Mouse (Mus musculus) forebrain, embryonic 12.5 days (tissue): Measurements from ENCODE around the gene Taok3. TPM values are rescaled to one million over a fixed set of nuclear protein-coding genes. Genes with fewer than 3 reads are reported as not detected.

Experiments
- ATAC-seq: fragments of 200-750 bp; cut with Nextera tagmentation; 2 replicates; pipeline ENCODE4 v1.8.0; 2017; ENCODE audit warnings: moderate TSS enrichment; ENCODE audit not compliant: low FRiP score
- H3K27ac ChIP-seq: fragments of 300-500 bp; sonication (generic); 2 replicates; pipeline ENCODE4 v1.5.1; 2016; ENCODE audit warnings: mild to moderate bottlenecking
- H3K27me3 ChIP-seq: fragments of 300-500 bp; sonication (generic); 2 replicates; pipeline ENCODE4 v1.6.1; 2016; ENCODE audit warnings: mild to moderate bottlenecking
- H3K36me3 ChIP-seq: fragments of 300-500 bp; sonication (generic); replicated peaks from 2 replicates; pipeline ENCODE4 v1.6.1; 2016; ENCODE audit warnings: mild to moderate bottlenecking
- H3K4me1 ChIP-seq: fragments of 300-500 bp; sonication (generic); 2 replicates; pipeline ENCODE4 v1.6.1; 2016
- H3K4me2 ChIP-seq: fragments of 300-500 bp; sonication (generic); 2 replicates; pipeline ENCODE4 v1.6.1; 2016; ENCODE audit warnings: mild to moderate bottlenecking, moderate library complexity
- H3K4me3 ChIP-seq: fragments of 300-500 bp; sonication (generic); replicated peaks from 2 replicates; pipeline ENCODE4 v1.5.1; 2016; ENCODE audit warnings: mild to moderate bottlenecking
- H3K9ac ChIP-seq: fragments of 300-500 bp; sonication (generic); 2 replicates; pipeline ENCODE4 v1.6.1; 2016; ENCODE audit warnings: mild to moderate bottlenecking
- H3K9me3 ChIP-seq: fragments of 300-500 bp; sonication (generic); 2 replicates; pipeline ENCODE4 v1.6.1; 2016
- WGBS: fragments of 180-500 bp; shearing (Covaris S2); methylation state at CpG from one replicate; pipeline ENCODE4 v1.1.7; 2016; 5-methylcytosine and 5-hydroxymethylcytosine counted together
- polyA plus RNA-seq: library from polyadenylated mRNA; unstranded; fragments of >200 nt; fragmentation: Nextera tagmentation; extraction: Ambion mirVana; gene quantifications from 2 replicates; pipeline ENCODE4 v1.2.1, GENCODE M21; 2016

Taok3 gene
- polyA plus RNA-seq, 1 experiment from 2014 or later = 24.8 TPM

DNA sequence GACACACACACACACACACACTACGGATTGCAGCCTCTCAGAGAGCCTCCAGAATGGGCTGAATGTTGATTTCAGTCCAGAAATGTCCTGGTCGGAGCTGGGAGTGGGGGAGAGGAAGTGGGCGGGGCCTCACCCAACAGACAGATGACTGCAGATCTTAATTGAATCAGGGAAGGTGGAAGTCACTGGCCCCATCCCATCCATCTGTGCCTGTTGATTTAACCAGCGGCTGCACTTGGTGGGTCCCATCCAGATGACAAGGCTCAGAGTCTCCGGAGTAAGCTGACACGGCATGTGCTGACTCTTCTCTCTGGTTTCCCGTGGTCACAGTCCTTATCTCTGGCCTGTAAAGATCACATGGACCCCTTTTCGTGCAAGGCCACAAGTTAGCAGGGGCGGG lies 15.9 kb downstream of the Taok3 start:
- Histone ChIP-seq H3K9ac (no peak overlapping the region), H3K27ac (no peak overlapping the region), H3K27me3 (no peaks in the 10 kb centered on the region), H3K4me1 (peaks cover 15% of the 10 kb centered on the region), H3K36me3 (no peaks in the 10 kb centered on the region), H3K9me3 (no peaks in the 10 kb centered on the region), H3K4me3 (no peak overlapping the region), H3K4me2 (no peak overlapping the region)
- no peak for ATAC-seq
- WGBS = 47% methylated on average over 9 of the region's 9 CpGs

DNA sequence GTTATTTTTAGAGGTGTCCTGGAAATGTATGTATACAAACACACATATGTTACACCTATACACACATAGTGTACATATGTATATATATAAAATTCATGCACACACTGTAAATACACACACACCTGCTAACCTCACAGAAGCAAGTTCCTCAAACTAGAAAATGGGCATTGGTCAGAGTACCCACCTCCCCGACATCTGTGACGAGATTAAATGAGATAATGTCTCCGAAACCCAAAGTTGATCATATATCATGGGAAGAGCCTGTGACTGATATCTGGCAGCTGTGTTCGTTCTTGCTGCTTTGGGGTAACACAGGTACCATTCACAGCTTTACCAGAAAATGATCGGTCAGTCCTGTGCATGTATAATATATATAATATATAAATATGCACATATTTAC lies 16.6 kb downstream of the Taok3 start:
- H3K4me3 ChIP-seq = no peak overlapping the region
- H3K36me3 ChIP-seq = no peaks in the 10 kb centered on the region
- H3K9me3 ChIP-seq = no peaks in the 10 kb centered on the region
- no peak overlapping the region for H3K9ac ChIP-seq
- H3K4me2 ChIP-seq = no peak overlapping the region
- H3K27me3 ChIP-seq = no peaks in the 10 kb centered on the region
- 92% methylated on average over 5 of the region's 5 CpGs for WGBS
- ATAC-seq = no peak
- no peak overlapping the region for H3K27ac ChIP-seq
- peaks cover 15% of the 10 kb centered on the region for H3K4me1 ChIP-seq

DNA sequence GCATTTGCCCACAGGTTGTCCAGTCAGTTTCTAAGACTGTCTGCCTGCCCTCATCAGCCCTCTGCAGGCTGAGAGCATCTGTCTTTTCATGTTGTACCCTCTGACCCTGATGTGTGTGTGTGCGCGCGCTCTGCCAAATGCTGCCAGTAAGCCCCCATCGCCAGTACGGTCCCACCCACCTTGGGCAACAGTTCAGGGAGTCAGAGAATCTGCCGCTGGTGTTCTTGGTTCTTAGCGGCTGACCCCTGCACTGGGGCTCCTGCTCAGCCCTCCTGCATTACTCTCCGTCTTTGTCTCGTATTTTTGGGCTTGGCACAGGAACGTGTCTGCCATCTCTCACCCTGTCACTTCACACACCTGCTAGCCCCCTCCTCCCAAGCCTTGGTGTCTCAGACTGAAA lies 17.1 kb downstream of the Taok3 start:
- Histone ChIP-seq H3K4me3 (no peak overlapping the region), H3K36me3 (no peaks in the 10 kb centered on the region), H3K9me3 (no peaks in the 10 kb centered on the region), H3K27ac (no peak overlapping the region), H3K4me1 (peaks cover 15% of the 10 kb centered on the region), H3K4me2 (no peak overlapping the region), H3K9ac (no peak overlapping the region), H3K27me3 (no peaks in the 10 kb centered on the region)
- no peak for ATAC-seq
- 79% methylated on average over 10 of the region's 10 CpGs for WGBS

DNA sequence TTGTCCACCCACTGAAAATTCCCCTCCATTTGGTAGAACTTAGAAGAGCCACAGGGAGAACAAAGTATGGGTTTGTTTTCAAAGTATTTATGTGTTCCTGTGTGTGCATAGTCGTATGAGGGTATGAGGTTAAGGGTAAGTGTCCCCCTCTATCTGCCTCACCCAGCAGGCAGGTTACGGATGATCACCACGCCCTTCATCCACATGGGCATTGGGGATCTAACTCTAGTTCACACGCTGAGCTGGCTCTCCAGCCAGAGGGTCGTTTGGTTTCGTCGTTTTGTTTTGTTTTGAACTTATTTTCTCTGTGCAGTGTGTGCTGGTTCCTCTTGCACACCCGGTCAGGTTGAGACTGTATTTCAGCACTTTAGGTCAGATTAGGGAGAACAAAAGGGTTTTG lies 17.7 kb downstream of the Taok3 start:
- H3K9me3 ChIP-seq = no peaks in the 10 kb centered on the region
- H3K9ac ChIP-seq = no peak overlapping the region
- no peak overlapping the region for H3K27ac ChIP-seq
- ATAC-seq = no peak
- no peak overlapping the region for H3K4me3 ChIP-seq
- 78% methylated on average over 8 of the region's 8 CpGs for WGBS
- no peaks in the 10 kb centered on the region for H3K27me3 ChIP-seq
- H3K4me2 ChIP-seq = no peak overlapping the region
- H3K4me1 ChIP-seq = peaks cover 15% of the 10 kb centered on the region
- H3K36me3 ChIP-seq = no peaks in the 10 kb centered on the region

DNA sequence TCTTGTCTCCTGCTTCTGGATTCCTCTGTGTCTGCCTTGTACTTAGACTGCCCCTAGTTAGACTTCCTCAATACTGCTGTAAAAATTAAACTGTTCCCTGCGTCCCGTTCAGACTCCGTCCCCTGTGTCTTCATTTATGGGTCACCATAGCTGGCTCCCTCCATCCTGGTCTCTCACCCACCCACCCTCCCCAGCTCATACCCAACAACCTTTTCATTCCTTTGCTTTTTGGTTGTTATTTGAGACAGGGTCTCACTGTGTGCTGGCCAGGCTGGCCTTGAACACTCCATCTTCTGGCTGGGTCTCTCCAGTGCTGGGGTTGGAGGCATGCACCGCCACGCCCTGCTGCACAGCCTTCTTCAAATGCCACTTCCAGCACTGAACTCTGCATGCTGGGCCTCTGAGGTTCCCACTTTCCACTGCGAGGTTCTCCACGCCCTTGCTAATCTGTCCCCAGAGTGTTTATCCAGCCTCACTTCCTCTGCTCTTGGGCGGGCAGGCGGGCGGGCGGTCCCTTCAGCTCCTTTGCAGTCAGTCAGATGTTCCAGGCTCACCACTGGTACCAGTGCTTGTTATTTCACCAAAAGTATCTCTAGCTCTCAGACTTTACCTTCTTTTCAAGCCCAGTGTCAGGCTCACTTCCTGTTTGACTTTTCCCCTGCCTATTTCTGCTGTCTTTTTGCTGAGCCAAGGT lies 18.5 kb downstream of the Taok3 start:
- Histone ChIP-seq H3K27ac (no peak overlapping the region), H3K4me2 (no peak overlapping the region), H3K9ac (no peak overlapping the region), H3K9me3 (no peaks in the 10 kb centered on the region), H3K4me1 (peaks cover 15% of the 10 kb centered on the region), H3K4me3 (no peak overlapping the region), H3K27me3 (no peaks in the 10 kb centered on the region), H3K36me3 (no peaks in the 10 kb centered on the region)
- 87% methylated on average over 11 of the region's 11 CpGs for WGBS
- ATAC-seq = no peak

DNA sequence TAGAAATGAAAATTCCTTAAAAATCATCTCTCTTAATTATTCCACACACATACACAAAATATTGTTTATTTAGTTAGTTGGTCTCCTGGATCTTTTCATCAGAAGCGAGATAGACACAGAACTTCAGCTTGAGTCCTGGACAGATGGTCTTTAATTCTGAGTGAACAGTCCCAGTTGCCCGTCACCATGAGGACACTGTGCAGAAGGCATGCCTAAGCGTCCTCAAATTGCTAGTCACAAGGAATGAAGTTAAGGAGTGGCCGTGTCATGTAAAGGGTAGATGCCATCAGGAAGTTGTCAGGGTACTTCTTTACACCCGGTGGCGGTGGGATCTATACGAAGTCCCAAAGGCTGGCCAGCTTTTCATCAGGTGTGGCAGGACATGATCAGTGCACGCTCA lies 19.9 kb downstream of the Taok3 start:
- no peak for ATAC-seq
- Histone ChIP-seq H3K4me3 (no peak overlapping the region), H3K4me1 (peaks cover 18% of the 10 kb centered on the region), H3K36me3 (no peaks in the 10 kb centered on the region), H3K9ac (no peak overlapping the region), H3K27me3 (no peaks in the 10 kb centered on the region), H3K9me3 (no peaks in the 10 kb centered on the region), H3K4me2 (no peak overlapping the region), H3K27ac (no peak overlapping the region)
- WGBS = 77% methylated on average over 8 of the region's 8 CpGs

DNA sequence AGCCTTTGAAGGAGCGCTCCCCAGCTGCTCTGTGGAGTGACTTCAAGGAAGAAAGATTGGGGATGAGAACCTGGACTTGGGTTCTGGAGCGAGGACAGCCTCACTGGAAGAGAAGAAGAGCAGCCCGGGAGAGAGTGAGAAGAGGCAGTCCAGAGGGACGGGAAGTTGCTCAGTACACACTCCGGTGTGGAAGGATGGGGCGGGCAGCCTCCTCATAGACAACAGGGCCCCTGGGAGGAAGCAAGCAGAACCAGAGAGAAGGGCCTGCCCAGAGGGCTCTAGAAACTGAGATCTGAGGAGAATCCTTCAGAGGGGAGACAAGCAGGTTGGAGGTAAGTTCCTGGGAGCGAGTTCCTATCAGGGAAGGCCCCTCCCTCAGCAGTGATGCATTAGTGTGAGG lies 20.4 kb downstream of the Taok3 start:
- Histone ChIP-seq H3K9ac (no peak overlapping the region), H3K36me3 (no peaks in the 10 kb centered on the region), H3K4me1 (peaks cover 13% of the 10 kb centered on the region), H3K4me3 (no peak overlapping the region), H3K27me3 (no peaks in the 10 kb centered on the region), H3K9me3 (no peaks in the 10 kb centered on the region), H3K4me2 (no peak overlapping the region), H3K27ac (no peak overlapping the region)
- ATAC-seq = no peak
- 78% methylated on average over 7 of the region's 7 CpGs for WGBS

DNA sequence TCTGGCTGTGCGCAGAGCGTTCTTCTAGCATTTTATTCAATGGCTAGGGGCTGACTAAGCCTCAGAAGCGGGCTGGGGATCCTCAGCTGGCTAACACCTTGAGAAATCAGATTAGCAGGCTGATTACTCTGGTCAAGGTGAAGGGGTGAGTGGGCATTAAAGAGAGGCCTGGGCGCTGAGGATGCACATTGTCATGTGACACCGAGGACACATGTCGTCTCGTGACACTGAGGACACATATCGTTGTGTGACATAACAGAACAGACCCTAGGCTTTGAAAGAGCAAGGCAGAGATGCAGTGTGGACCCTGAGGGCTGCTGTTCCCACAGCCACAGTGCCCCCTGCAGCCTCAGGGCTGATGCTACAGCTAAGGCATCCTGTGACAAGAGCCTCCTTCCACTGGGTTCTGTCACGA lies 23.8 kb downstream of the Taok3 start:
- no peak overlapping the region for H3K4me2 ChIP-seq
- H3K9ac ChIP-seq = no peak overlapping the region
- H3K4me1 ChIP-seq = peaks cover 6% of the 10 kb centered on the region; the same call in 1 of the 2 replicates
- WGBS = 64% methylated on average over 9 of the region's 9 CpGs
- H3K36me3 ChIP-seq = no peaks in the 10 kb centered on the region
- peaks cover 2% of the 10 kb centered on the region; the same call in 1 of the 2 replicates for H3K9me3 ChIP-seq
- no peak overlapping the region for H3K4me3 ChIP-seq
- H3K27me3 ChIP-seq = no peaks in the 10 kb centered on the region
- ATAC-seq = no peak
- no peak overlapping the region for H3K27ac ChIP-seq

DNA sequence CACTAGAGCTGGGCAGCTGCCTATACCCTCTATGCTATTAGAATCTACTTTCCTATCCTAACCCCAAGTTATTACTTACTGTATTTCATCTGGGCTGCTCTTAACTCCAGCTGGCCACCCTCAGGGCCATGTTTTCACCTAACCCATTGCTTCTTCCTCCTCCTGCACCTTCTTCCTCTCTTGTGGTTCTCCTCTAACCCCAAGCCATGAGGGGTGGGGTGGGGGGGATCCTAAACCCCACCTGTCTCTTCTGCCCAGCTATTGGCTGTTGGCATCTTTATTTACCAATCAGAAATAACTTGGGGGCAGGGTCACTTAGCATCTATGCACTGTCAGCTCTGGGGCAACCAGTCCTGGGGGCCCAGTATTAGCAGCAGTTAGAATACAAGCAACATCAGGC lies 26.2 kb downstream of the Taok3 start:
- Histone ChIP-seq H3K27me3 (no peaks in the 10 kb centered on the region), H3K4me1 (peaks cover 3% of the 10 kb centered on the region; the same call in 1 of the 2 replicates)

DNA sequence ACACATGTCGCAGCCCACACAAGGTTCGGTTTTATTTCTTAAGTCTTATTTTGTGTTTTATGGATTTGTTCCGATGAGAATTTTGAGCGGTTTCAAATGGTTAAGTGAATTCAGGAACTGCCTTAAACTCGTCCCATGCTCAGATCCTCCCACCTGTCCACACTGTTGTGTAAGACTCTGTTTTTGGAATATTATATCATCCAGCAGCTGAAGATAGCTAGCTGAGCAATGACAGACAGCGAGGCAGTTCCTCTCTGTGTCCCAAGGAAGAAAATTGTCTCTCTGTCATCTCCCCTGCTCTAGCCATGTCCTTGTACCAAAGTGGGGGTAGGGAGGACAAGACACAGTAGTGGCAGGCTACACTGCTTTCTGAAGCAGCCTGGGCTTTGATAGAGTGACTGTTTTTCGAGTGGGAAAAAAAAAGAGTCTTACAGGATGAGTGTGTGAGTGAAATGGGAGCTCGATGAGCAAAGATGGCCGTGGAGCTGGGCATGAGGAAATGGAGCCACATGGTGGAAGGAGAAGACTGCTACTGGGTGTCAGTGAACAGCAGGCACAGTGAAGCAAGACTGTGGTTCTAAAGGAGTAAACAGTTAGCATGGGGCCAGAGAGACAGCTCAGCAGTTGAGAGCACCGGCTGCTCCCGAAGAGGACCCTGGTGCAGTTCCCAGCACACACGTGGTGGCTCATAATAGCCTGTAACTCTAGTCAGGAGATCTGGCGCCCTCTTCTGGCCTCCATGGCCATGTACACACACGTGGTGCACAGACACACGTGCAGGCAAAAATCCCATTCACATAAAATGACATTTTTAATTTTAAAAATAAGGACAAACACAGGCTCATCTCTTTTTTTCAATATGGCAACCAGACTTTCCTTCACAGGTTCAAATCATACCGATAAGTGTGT lies 27.5 kb downstream of the Taok3 start:
- Histone ChIP-seq H3K4me2 (no peak overlapping the region), H3K27ac (no peak overlapping the region), H3K4me1 (peaks cover 3% of the 10 kb centered on the region; the same call in 1 of the 2 replicates), H3K4me3 (no peak overlapping the region), H3K9me3 (peaks cover 2% of the 10 kb centered on the region; the same call in 1 of the 2 replicates), H3K36me3 (no peaks in the 10 kb centered on the region), H3K27me3 (no peaks in the 10 kb centered on the region), H3K9ac (no peak overlapping the region)
- no peak for ATAC-seq
- 94% methylated on average over 16 of the region's 16 CpGs for WGBS

More for the DNA sequence above, 26.2 kb downstream of the Taok3 start:
- H3K9ac ChIP-seq = no peak overlapping the region
- no peak overlapping the region for H3K4me3 ChIP-seq
- no peak overlapping the region for H3K27ac ChIP-seq
- H3K9me3 ChIP-seq = peaks cover 2% of the 10 kb centered on the region; the same call in 1 of the 2 replicates
- H3K4me2 ChIP-seq = no peak overlapping the region
- ATAC-seq = no peak
- no peaks in the 10 kb centered on the region for H3K36me3 ChIP-seq

DNA sequence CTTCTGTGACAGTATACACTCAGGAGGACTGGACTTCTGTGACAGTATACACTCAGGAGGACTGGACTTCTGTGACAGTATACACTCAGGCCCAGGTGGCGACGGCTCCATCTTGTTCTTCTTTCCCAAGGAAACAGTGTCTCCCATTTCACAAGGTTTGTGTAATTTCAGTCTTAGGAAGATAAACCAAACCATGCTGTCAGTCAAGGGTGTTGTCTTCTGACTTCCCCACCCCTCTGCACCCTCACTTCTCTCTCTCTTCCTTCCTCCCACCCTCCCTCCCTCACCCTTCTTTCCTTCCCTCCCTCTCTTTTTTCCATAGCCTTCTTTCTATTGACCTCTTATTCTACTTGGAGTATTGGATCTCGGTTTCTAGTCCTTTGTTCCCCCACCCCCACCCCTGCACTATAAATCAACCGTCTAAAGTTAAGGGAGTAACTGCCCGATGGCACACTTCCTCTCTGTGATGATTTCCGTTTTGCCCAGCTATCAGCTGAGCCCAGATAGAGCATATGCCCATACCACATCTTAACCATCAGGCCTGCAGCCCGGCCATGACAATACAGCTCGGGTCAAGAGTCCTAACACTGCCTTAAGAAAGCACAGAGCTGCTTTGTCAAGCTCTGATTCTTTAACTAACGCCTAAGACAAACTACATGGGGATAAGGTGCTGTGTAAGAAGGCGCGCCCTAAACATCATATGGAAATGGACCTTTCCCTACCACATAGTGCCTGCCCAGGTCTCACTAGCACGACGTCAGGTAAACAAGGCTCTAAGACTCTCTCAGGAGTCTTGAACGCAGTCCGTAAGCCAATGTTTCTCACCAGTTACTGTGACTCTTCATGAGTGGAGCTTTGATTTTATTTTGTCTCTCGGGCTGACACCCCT lies 29.4 kb downstream of the Taok3 start:
- peaks cover 2% of the 10 kb centered on the region for H3K9me3 ChIP-seq
- no peak overlapping the region for H3K9ac ChIP-seq
- H3K4me2 ChIP-seq = no peak overlapping the region
- no peak for ATAC-seq
- H3K36me3 ChIP-seq = no peaks in the 10 kb centered on the region
- H3K4me3 ChIP-seq = no peak overlapping the region
- H3K27ac ChIP-seq = no peak overlapping the region
- H3K27me3 ChIP-seq = no peaks in the 10 kb centered on the region
- no peaks in the 10 kb centered on the region for H3K4me1 ChIP-seq
- 81% methylated on average over 16 of the region's 16 CpGs for WGBS

DNA sequence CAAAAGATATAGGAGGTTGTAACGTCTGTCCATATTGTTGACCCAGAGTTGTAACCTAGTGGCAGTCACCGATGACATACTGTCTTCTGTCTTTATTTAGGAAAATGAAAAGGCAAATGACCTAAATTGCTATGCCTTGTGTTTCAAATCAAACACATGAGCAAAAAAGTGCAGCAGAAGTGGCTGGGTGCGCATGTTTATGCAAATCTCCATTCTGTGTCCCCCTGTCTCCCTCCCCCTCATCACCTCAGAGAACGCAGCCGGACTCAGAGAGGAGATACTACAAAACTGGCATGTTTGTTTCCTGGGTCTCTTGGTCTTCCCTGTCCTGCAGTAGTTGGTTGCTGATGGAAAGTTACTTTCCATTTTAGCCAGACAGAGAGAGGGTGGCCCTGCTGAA lies 30.1 kb downstream of the Taok3 start:
- Histone ChIP-seq H3K9me3 (peaks cover 2% of the 10 kb centered on the region), H3K4me1 (no peaks in the 10 kb centered on the region), H3K27me3 (no peaks in the 10 kb centered on the region), H3K4me3 (no peak overlapping the region), H3K9ac (no peak overlapping the region), H3K36me3 (no peaks in the 10 kb centered on the region), H3K4me2 (no peak overlapping the region), H3K27ac (no peak overlapping the region)
- WGBS = 89% methylated on average over 5 of the region's 5 CpGs
- no peak for ATAC-seq
